Mouse (Mus musculus) ES-Bruce4 (cell line): ENCODE data around the gene Gm17334.

Experiments used
- CTCF ChIP-seq: IDR thresholded peaks from one replicate; pipeline ENCODE4 v1.8.1; 2011; ENCODE audit warnings: low read depth, low read length
- EP300 ChIP-seq: IDR thresholded peaks from 2 replicates; pipeline ENCODE4 v1.6.1; 2011; ENCODE audit warnings: low read depth, low read length; ENCODE audit not compliant: insufficient read depth

GRCm38 (mm10) chr11:53813001-53813868 lies 40.2 kb upstream of the Gm17334 start:
- no peak for TF ChIP-seq EP300
- no peak for TF ChIP-seq CTCF
